Mouse (Mus musculus): ENCODE results near the gene Cntnap5b. TPM values are rescaled to one million over a fixed set of nuclear protein-coding genes. Genes with fewer than 3 reads are reported as not detected.

Cntnap5b gene
- polyA plus RNA-seq, 1 experiment = not detected

GRCm38 (mm10) chr1:100122410-100122935 is 349.9 kb downstream of the Cntnap5b start:
- Histone ChIP-seq H3K4me3 (replicated peaks; ENCODE audit: extremely low read depth, low read depth, low read length) (no peak overlapping the region), H3K4me1 (ENCODE audit: control insufficient read depth, insufficient read depth, low read length) (no peaks in the 10 kb centered on the region)
- no peak for DNase-seq
- no peak for TF ChIP-seq POLR2A (IDR thresholded peaks at IDR 0.05; ENCODE audit: borderline replicate concordance, extremely low read depth, low read depth, low read length)
- TF ChIP-seq CTCF (IDR thresholded peaks at IDR 0.05; ENCODE audit: insufficient read depth, low read length) = no peak

DNA sequence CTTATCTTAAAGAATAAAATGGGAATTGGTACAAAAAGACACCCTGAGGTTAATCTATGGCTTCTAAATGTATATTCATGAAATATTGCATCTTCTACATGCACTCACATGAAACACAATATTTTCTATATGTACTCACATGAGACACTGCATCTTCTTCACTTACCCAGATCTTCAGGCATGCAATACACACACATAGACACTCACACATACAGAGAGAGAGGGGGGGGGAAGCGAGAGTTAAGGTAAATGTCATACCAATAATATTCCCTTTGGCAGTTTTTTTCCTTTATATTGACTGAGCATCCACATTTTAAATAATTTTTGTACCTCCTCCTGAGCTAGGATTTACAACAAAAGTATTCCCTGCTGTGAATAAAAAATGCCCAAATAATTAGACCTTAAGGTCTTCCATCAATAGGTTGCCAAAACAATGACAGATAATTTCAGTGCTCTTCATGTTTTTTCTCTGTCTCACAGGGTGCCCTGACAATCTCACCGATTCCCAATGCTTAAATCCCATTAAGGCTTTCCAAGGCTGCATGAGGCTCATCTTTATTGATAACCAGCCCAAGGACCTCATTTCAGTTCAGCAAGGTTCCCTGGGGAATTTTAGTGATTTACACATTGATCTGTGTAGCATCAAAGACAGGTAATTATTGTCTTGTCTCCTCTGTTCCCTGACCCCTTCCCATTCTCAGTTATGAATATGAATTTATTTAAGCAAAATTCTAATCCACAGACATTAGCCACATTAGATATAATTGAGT is 391.2 kb downstream of the Cntnap5b start:
- 63% methylated on average over 2 of the region's 2 CpGs for WGBS
- H3K4me1 ChIP-seq (ENCODE audit: control insufficient read depth, insufficient read depth, low read length) = no peaks in the 10 kb centered on the region
- TF ChIP-seq POLR2A (IDR thresholded peaks at IDR 0.05; ENCODE audit: borderline replicate concordance, extremely low read depth, low read depth, low read length) = no peak
- no peak for TF ChIP-seq CTCF (IDR thresholded peaks at IDR 0.05; ENCODE audit: insufficient read depth, low read length)
- no peak for DNase-seq
- H3K4me3 ChIP-seq (replicated peaks; ENCODE audit: extremely low read depth, low read depth, low read length) = no peak overlapping the region

- TF ChIP-seq CTCF (IDR thresholded peaks at IDR 0.05; ENCODE audit: insufficient read depth, low read length) (no peak), POLR2A (IDR thresholded peaks at IDR 0.05; ENCODE audit: borderline replicate concordance, extremely low read depth, low read depth, low read length) (no peak)
- no peak for DNase-seq
These were observed 399.0 kb downstream of the Cntnap5b start for GRCm38 (mm10) chr1:100171566-100171965.

DNA sequence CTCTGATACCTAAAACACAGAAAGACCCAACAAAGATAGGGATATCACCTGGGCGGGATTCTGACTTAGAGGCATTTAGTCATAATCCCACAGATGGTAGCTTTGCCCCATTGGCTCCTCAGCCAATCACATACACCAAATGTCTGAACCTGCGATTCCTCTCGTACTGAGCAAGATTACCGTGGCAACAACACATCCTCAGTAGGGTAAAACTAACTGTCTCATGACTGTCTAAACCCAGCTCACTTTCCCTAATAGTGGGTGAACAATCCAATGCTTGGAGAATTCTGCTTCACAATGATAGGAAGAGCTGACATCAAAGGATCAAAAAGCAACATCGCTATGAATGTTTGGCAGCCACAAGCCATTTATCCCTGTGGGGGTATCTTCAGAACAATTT is 407.5 kb downstream of the Cntnap5b start:
- 81% methylated on average over 5 of the region's 5 CpGs for WGBS
- no peaks in the 10 kb centered on the region for H3K4me1 ChIP-seq (ENCODE audit: control insufficient read depth, insufficient read depth, low read length)
- no peak overlapping the region for H3K4me3 ChIP-seq (replicated peaks; ENCODE audit: extremely low read depth, low read depth, low read length)
- DNase-seq = no peak
- TF ChIP-seq CTCF (IDR thresholded peaks at IDR 0.05; ENCODE audit: insufficient read depth, low read length) = no peak
- no peak for TF ChIP-seq POLR2A (IDR thresholded peaks at IDR 0.05; ENCODE audit: borderline replicate concordance, extremely low read depth, low read depth, low read length)

More at GRCm38 (mm10) chr1:100171566-100171965, 399.0 kb downstream of the Cntnap5b start:
- no peak overlapping the region for H3K4me3 ChIP-seq (replicated peaks; ENCODE audit: extremely low read depth, low read depth, low read length)
- no peaks in the 10 kb centered on the region for H3K4me1 ChIP-seq (ENCODE audit: control insufficient read depth, insufficient read depth, low read length)

DNA sequence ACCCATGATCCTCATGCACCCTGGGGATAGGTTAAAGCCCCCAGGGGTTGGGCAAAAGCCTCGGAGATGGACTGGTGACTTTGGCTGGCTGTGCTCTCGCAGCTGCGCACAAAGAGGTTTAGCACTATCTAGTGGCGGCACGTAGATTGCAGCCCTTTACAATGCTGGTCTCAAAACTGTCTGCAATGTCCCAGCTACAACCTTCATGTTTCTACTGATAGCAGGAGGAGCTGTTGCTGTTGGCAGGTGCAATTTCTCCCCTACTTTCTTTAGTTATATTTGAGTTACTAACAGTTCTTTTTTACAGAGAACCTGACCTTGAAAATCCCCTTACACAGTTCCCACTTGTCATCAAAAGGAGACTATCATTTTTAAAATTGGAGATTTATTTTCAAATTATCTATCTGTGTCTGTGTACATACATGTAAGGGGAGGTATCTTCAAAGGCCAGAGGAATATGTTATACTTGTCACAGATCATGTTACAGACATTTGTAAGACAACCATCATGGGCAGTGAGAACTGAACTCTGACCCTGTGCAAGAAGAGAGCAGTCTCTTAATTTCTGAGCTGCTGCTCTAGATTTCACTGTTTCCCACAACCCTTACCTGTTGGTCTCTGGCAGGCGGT is 459.5 kb downstream of the Cntnap5b start:
- 8% methylated on average over 6 of the region's 6 CpGs for WGBS
- no peak for TF ChIP-seq CTCF (IDR thresholded peaks at IDR 0.05; ENCODE audit: insufficient read depth, low read length)
- no peak for TF ChIP-seq POLR2A (IDR thresholded peaks at IDR 0.05; ENCODE audit: borderline replicate concordance, extremely low read depth, low read depth, low read length)
- DNase-seq = no peak

GRCm38 (mm10) chr1:100251964-100252363 is 479.4 kb downstream of the Cntnap5b start:
- no peaks in the 10 kb centered on the region for H3K4me1 ChIP-seq (ENCODE audit: control insufficient read depth, insufficient read depth, low read length)
- no peak for TF ChIP-seq POLR2A (IDR thresholded peaks at IDR 0.05; ENCODE audit: borderline replicate concordance, extremely low read depth, low read depth, low read length)
- TF ChIP-seq CTCF (IDR thresholded peaks at IDR 0.05; ENCODE audit: insufficient read depth, low read length) = no peak
- H3K4me3 ChIP-seq (replicated peaks; ENCODE audit: extremely low read depth, low read depth, low read length) = no peak overlapping the region
- no peak for DNase-seq

More for the DNA sequence above, 459.5 kb downstream of the Cntnap5b start:
- no peaks in the 10 kb centered on the region for H3K4me1 ChIP-seq (ENCODE audit: control insufficient read depth, insufficient read depth, low read length)
- H3K4me3 ChIP-seq (replicated peaks; ENCODE audit: extremely low read depth, low read depth, low read length) = no peak overlapping the region

DNA sequence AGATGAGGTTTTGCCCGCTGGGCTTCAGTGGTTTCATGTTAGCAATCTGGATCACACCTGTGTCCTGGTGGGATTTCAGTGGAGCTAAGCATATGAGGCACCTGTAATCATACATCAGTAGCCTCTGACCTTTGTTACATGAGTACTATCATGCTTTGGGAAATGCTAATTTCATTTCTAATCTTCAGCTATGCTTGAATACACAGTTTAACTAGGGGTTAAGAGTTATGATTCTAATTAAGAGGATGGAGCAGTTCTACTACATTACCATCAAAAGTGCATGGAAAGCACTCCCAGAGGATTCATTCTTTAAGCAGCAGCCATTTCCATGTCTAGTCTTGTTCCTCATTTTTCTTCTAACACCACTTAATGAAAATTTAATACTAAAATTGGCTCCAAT is 538.1 kb downstream of the Cntnap5b start:
- no peak for DNase-seq
- no peak overlapping the region for H3K4me3 ChIP-seq (replicated peaks; ENCODE audit: extremely low read depth, low read depth, low read length)
- TF ChIP-seq CTCF (IDR thresholded peaks at IDR 0.05; ENCODE audit: insufficient read depth, low read length) (no peak), POLR2A (IDR thresholded peaks at IDR 0.05; ENCODE audit: borderline replicate concordance, extremely low read depth, low read depth, low read length) (no peak)
- H3K4me1 ChIP-seq (ENCODE audit: control insufficient read depth, insufficient read depth, low read length) = no peaks in the 10 kb centered on the region
- 74% methylated on average over 1 of the region's 1 CpGs for WGBS

DNA sequence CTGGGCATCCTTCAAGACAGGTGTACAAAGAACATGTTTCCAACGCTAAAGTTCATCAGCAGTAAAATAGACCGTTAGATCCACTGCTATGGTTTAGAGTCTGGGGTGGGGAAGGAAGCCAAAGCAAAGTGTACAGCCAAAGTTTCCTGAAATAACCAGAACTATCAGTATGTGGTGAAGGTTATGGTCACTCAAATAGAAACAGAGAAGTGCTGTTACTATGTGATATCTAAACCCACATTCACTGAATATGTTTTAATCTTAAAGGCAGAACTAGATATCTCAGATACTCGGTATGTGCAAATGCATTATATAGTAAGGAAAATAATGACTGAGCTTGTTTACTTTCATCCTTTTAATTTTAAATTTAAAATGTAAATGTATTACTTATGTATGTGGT is 558.5 kb downstream of the Cntnap5b start:
- WGBS = 77% methylated on average over 3 of the region's 3 CpGs
- H3K4me3 ChIP-seq (replicated peaks; ENCODE audit: extremely low read depth, low read depth, low read length) = no peak overlapping the region
- DNase-seq = no peak
- H3K4me1 ChIP-seq (ENCODE audit: control insufficient read depth, insufficient read depth, low read length) = no peaks in the 10 kb centered on the region
- TF ChIP-seq POLR2A (IDR thresholded peaks at IDR 0.05; ENCODE audit: borderline replicate concordance, extremely low read depth, low read depth, low read length) = no peak
- TF ChIP-seq CTCF (IDR thresholded peaks at IDR 0.05; ENCODE audit: insufficient read depth, low read length) = no peak

- TF ChIP-seq CTCF (IDR thresholded peaks at IDR 0.05; ENCODE audit: insufficient read depth, low read length) (no peak), POLR2A (IDR thresholded peaks at IDR 0.05; ENCODE audit: borderline replicate concordance, extremely low read depth, low read depth, low read length) (no peak)
- 62% methylated on average over 5 of the region's 5 CpGs for WGBS
These were observed 597.0 kb downstream of the Cntnap5b start for GRCm38 (mm10) chr1:100369415-100370113.

More at GRCm38 (mm10) chr1:100369415-100370113, 597.0 kb downstream of the Cntnap5b start:
- Histone ChIP-seq H3K4me3 (replicated peaks; ENCODE audit: extremely low read depth, low read depth, low read length) (no peak overlapping the region), H3K4me1 (ENCODE audit: control insufficient read depth, insufficient read depth, low read length) (no peaks in the 10 kb centered on the region)
- no peak for DNase-seq
